Mouse (Mus musculus) gonadal fat pad, adult 2 months (tissue): ENCODE results near the gene Nhsl1. TPM values are rescaled to one million over a fixed set of nuclear protein-coding genes. Genes with fewer than 3 reads are reported as not detected.

ENCODE experiments used
- DNase-seq: peaks from one replicate; pipeline ENCODE4 v3.0.0-alpha.2; 2012; ENCODE audit warnings: low read depth
- polyA plus RNA-seq: library from polyadenylated mRNA; depleted of rRNA; stranded (reverse); fragments of >200 nt; gene quantifications from 2 replicates; pipeline ENCODE4 v1.2.3, GENCODE M21; 2012

Nhsl1 gene
- polyA plus RNA-seq, 1 experiment: 24.2 TPM

GRCm38 (mm10) chr10:18341444-18342196 lies 22.8 kb downstream of the Nhsl1 start:
- no peak for DNase-seq

GRCm38 (mm10) chr10:18347231-18347630 lies 28.4 kb downstream of the Nhsl1 start:
- no peak for DNase-seq

- DNase-seq: no peak
Observed at GRCm38 (mm10) chr10:18350781-18351180, 32.0 kb downstream of the Nhsl1 start.

GRCm38 (mm10) chr10:18352937-18353336 lies 34.2 kb downstream of the Nhsl1 start:
- no peak for DNase-seq

- DNase-seq: no peak
Observed at GRCm38 (mm10) chr10:18354103-18354502, 35.3 kb downstream of the Nhsl1 start.

GRCm38 (mm10) chr10:18356461-18356860 lies 37.7 kb downstream of the Nhsl1 start:
- no peak for DNase-seq

GRCm38 (mm10) chr10:18357212-18357611 lies 38.4 kb downstream of the Nhsl1 start:
- no peak for DNase-seq

GRCm38 (mm10) chr10:18358461-18358860 lies 39.7 kb downstream of the Nhsl1 start:
- DNase-seq: peak; percentile 70

- no peak for DNase-seq
Observed at GRCm38 (mm10) chr10:18360175-18360574, 41.4 kb downstream of the Nhsl1 start.

GRCm38 (mm10) chr10:18365432-18365831 lies 46.6 kb downstream of the Nhsl1 start:
- no peak for DNase-seq

GRCm38 (mm10) chr10:18366697-18367096 lies 47.9 kb downstream of the Nhsl1 start:
- no peak for DNase-seq

- no peak for DNase-seq
Observed at GRCm38 (mm10) chr10:18368111-18368510, 49.3 kb downstream of the Nhsl1 start.

- DNase-seq: no peak
Observed at GRCm38 (mm10) chr10:18370475-18371286, 51.9 kb downstream of the Nhsl1 start.

GRCm38 (mm10) chr10:18371866-18372265 lies 53.1 kb downstream of the Nhsl1 start:
- no peak for DNase-seq

- no peak for DNase-seq
Observed at GRCm38 (mm10) chr10:18375301-18375700, 56.5 kb downstream of the Nhsl1 start.

- DNase-seq: no peak
Observed at GRCm38 (mm10) chr10:18384766-18385165, 66.0 kb downstream of the Nhsl1 start.

GRCm38 (mm10) chr10:18386224-18386623 lies 67.4 kb downstream of the Nhsl1 start:
- DNase-seq: no peak

- no peak for DNase-seq
Observed at GRCm38 (mm10) chr10:18388784-18389575, 70.2 kb downstream of the Nhsl1 start.

- DNase-seq: no peak
Observed at GRCm38 (mm10) chr10:18390004-18390403, 71.2 kb downstream of the Nhsl1 start.

- no peak for DNase-seq
Observed at GRCm38 (mm10) chr10:18391608-18392007, 72.8 kb downstream of the Nhsl1 start.

- no peak for DNase-seq
Observed at GRCm38 (mm10) chr10:18392268-18392667, 73.5 kb downstream of the Nhsl1 start.

- no peak for DNase-seq
Observed at GRCm38 (mm10) chr10:18393740-18394139, 75.0 kb downstream of the Nhsl1 start.
